In the genomic region with DNA sequence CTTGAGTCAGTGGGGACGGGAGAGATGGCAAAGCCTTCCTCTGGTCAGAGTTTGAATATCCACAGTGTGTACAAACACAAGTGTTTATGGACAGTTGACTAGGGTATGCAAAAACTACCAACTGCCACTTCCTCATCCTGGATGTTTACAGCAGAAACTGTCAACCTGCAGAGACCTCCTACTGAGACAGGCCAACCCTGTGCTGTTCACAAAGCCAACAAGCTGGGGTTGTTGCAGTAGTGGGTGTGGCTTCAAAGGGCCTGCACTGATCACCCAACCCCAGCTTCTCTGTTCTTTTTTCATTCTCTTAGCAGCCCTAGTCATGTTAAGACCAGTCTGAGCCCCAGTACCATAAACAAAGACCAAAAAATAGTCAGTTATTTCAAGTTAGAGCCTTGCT, we compare ENCODE assay signal across 19 mouse cellular contexts. TPM values are rescaled to one million over a fixed set of nuclear protein-coding genes. Genes with fewer than 3 reads are reported as not detected.
A peak's percentile ranks its signal among the peaks of the same experiment; 100 is the strongest.
DNase-seq lines count a peak whose midpoint lies in the region; ATAC-seq and TF ChIP-seq lines count a peak whose summit lies in the region.
"Had no signal": no experiment of that assay in that cellular context is flagged by ENCODE, and none has a peak within 500 bp of the region (broad histone marks: within the 10 kb centered on the region; RNA-seq: fewer than 3 reads in every experiment).

No protein-coding gene starts in this region.

- TF ChIP-seq EP300 in liver, postnatal 0 days (IDR thresholded peaks at IDR 0.05; ENCODE audit: low read depth): no peak
- no peak for TF ChIP-seq EP300 in MEL (IDR thresholded peaks at IDR 0.05; ENCODE audit: low read depth in 1 of 2, low read length in 2 of 2)

- no peaks in the 10 kb centered on the region for H3K79me2 ChIP-seq in MEL (ENCODE audit: control insufficient read depth, insufficient read depth, low read length, poor library complexity)

- no peak for TF ChIP-seq RAD21 in MEL (IDR thresholded peaks at IDR 0.05; ENCODE audit: low read depth, low read length)

- no peak overlapping the region for H3K27ac ChIP-seq in liver, postnatal 0 days (ENCODE audit: low read depth)
- H3K27ac ChIP-seq in MEL (ENCODE audit: control insufficient read depth, low read depth, low read length): no peak overlapping the region
- H3K27ac ChIP-seq in midbrain, embryonic 14.5 days (replicated peaks; ENCODE audit: low read depth, low read length): no peak overlapping the region
- H3K27ac ChIP-seq: hindbrain, embryonic 14.5 days; left cerebral cortex, adult 2 months; liver, embryonic 14.5 days; stomach, postnatal 0 days had no signal

- H3K27me3 ChIP-seq in liver, postnatal 0 days (ENCODE audit: insufficient read depth, low read length): no peaks in the 10 kb centered on the region
- H3K27me3 ChIP-seq in MEL (ENCODE audit: control insufficient read depth in 1 of 2, insufficient read depth in 2 of 2, low read length in 2 of 2): peaks cover 0 to 2% of the 10 kb centered on the region in 2 experiments; a peak in 3 of 4 replicates
- H3K27me3 ChIP-seq in splenic B cell, adult 2 months (ENCODE audit: control insufficient read depth, insufficient read depth, low read length, poor library complexity, severe bottlenecking): no peaks in the 10 kb centered on the region
- no peaks in the 10 kb centered on the region for H3K27me3 ChIP-seq in midbrain, embryonic 14.5 days (ENCODE audit: control insufficient read depth, insufficient read depth, low read length)
- H3K27me3 ChIP-seq: heart, embryonic 12.5 days had no signal

- TF ChIP-seq POLR2A in MEL (IDR thresholded peaks at IDR 0.05; ENCODE audit: control insufficient read depth in 1 of 2, insufficient read depth in 1 of 2, low read depth in 1 of 2, low read length in 2 of 2, poor library complexity in 1 of 2): no peak

- no peak for TF ChIP-seq CTCF in liver, postnatal 0 days (IDR thresholded peaks at IDR 0.05; ENCODE audit: low read depth)
- TF ChIP-seq CTCF in MEL (IDR thresholded peaks at IDR 0.05 in 2 of 3, conservative IDR thresholded peaks at IDR 0.05 in 1 of 3; ENCODE audit: control insufficient read depth in 1 of 3, insufficient read depth in 1 of 3, low read depth in 2 of 3, low read length in 3 of 3, poor library complexity in 1 of 3, severe bottlenecking in 1 of 3): no peak

- no peak overlapping the region for H3K9ac ChIP-seq in liver, postnatal 0 days (replicated peaks)
- H3K9ac ChIP-seq in MEL (ENCODE audit: control insufficient read depth, low read depth, low read length, poor library complexity, severe bottlenecking): no peak overlapping the region
- H3K9ac ChIP-seq in midbrain, embryonic 14.5 days (replicated peaks; ENCODE audit: low read length): no peak overlapping the region
- H3K9ac ChIP-seq: heart, embryonic 12.5 days; hindbrain, embryonic 14.5 days; liver, embryonic 14.5 days had no signal

- H3K4me2 ChIP-seq in liver, postnatal 0 days (ENCODE audit: low read depth, low read length): no peak overlapping the region
- no peak overlapping the region for H3K4me2 ChIP-seq in midbrain, embryonic 14.5 days (ENCODE audit: low read length)
- H3K4me2 ChIP-seq: heart, embryonic 12.5 days; hindbrain, embryonic 14.5 days had no signal

- H3K4me3 ChIP-seq in liver, postnatal 0 days (ENCODE audit: low read depth, low read length): no peak overlapping the region
- no peak overlapping the region for H3K4me3 ChIP-seq in MEL (ENCODE audit: control insufficient read depth in 1 of 2, insufficient read depth in 1 of 2, low read depth in 2 of 2, low read length in 2 of 2)
- no peak overlapping the region for H3K4me3 ChIP-seq in midbrain, embryonic 14.5 days (replicated peaks; ENCODE audit: low read depth, low read length)
- H3K4me3 ChIP-seq: heart, embryonic 12.5 days; left cerebral cortex, adult 2 months had no signal

- 88% methylated on average over 1 of the region's 1 CpGs for whole genome bisulfite sequencing in liver, postnatal 0 days (ENCODE audit: insufficient replicate concordance)
- 92% methylated on average over 1 of the region's 1 CpGs for WGBS in midbrain, embryonic 14.5 days

- H3K4me1 ChIP-seq in liver, postnatal 0 days (ENCODE audit: insufficient read depth): no peaks in the 10 kb centered on the region; the same call in 1 of the 2 replicates
- H3K4me1 ChIP-seq in MEL (ENCODE audit: control insufficient read depth in 1 of 2, insufficient read depth in 2 of 2, low read length in 2 of 2): peaks cover 0 to 2% of the 10 kb centered on the region in 2 experiments; a peak in 1 of 4 replicates
- H3K4me1 ChIP-seq in midbrain, embryonic 14.5 days (ENCODE audit: control insufficient read depth, insufficient read depth, low read length): no peaks in the 10 kb centered on the region

- ATAC-seq in liver, postnatal 0 days: peak; percentile 50
- no peak for ATAC-seq in midbrain, embryonic 14.5 days (ENCODE audit: low FRiP score, low TSS enrichment)

- no peaks in the 10 kb centered on the region for H3K36me3 ChIP-seq in liver, postnatal 0 days (replicated peaks; ENCODE audit: insufficient read depth, low read length)
- no peaks in the 10 kb centered on the region for H3K36me3 ChIP-seq in MEL (ENCODE audit: control insufficient read depth in 1 of 2, insufficient read depth in 2 of 2, low read length in 2 of 2)
- H3K36me3 ChIP-seq in splenic B cell, adult 2 months (ENCODE audit: control insufficient read depth, insufficient read depth, low read length, poor library complexity, severe bottlenecking): no peaks in the 10 kb centered on the region
- H3K36me3 ChIP-seq in midbrain, embryonic 14.5 days (ENCODE audit: control insufficient read depth, insufficient read depth, low read length): no peaks in the 10 kb centered on the region
- H3K36me3 ChIP-seq: G1E; heart, embryonic 12.5 days had no signal

- H3K9me3 ChIP-seq in liver, postnatal 0 days (ENCODE audit: low read length): no peaks in the 10 kb centered on the region
- H3K9me3 ChIP-seq in MEL (replicated peaks; ENCODE audit: insufficient read depth, low read length): no peaks in the 10 kb centered on the region
- H3K9me3 ChIP-seq in midbrain, embryonic 14.5 days (ENCODE audit: control insufficient read depth, low read length): no peaks in the 10 kb centered on the region
- H3K9me3 ChIP-seq: G1E; heart, embryonic 12.5 days had no signal

- DNase-seq in liver, postnatal 0 days: no peak
- DNase-seq in liver (no peak), MEL (ENCODE audit: low read depth, low spot score) (peak; percentile 64)
- DNase-seq in splenic B cell, adult 2 months (ENCODE audit: low read depth, low spot score): peak; percentile 10
- peak; percentile 44 for DNase-seq in thymus, postnatal 4 days
- no peak for DNase-seq in midbrain, embryonic 14.5 days
- DNase-seq in adrenal gland, postnatal 25 days: no peak
- DNase-seq: adrenal gland, adult 2 months; cerebellum, postnatal 10 days; heart, adult 11 months; heart, postnatal 14 days; kidney, postnatal 36 days; right cerebral cortex, postnatal 25 days had no signal

TF ChIP-seq in MEL, 35 proteins besides CTCF, POLR2A, EP300 and RAD21:
- TF ChIP-seq MXI1 (IDR thresholded peaks at IDR 0.05; ENCODE audit: low read depth, low read length) (no peak), ZKSCAN1 (IDR thresholded peaks at IDR 0.05; ENCODE audit: low read depth, low read length) (no peak), GATA1 (IDR thresholded peaks at IDR 0.05; ENCODE audit: low read depth, low read length) (no peak), UBTF (IDR thresholded peaks at IDR 0.05; ENCODE audit: borderline replicate concordance, insufficient read depth, low read depth, low read length) (no peak), MYC (IDR thresholded peaks at IDR 0.05; ENCODE audit: low read depth, low read length) (no peak), JUND (IDR thresholded peaks at IDR 0.05; ENCODE audit: low read depth, low read length) (no peak), POLR2AphosphoS2 (IDR thresholded peaks at IDR 0.05; ENCODE audit: low read length) (no peak), CHD2 (IDR thresholded peaks at IDR 0.05; ENCODE audit: low read length) (no peak), E2F4 (IDR thresholded peaks at IDR 0.05; ENCODE audit: borderline replicate concordance, low read depth, low read length) (no peak), ETS1 (IDR thresholded peaks at IDR 0.05; ENCODE audit: low read depth, low read length) (no peak), TBP (IDR thresholded peaks at IDR 0.05; ENCODE audit: low read depth, low read length) (no peak), TCF12 (IDR thresholded peaks at IDR 0.05; ENCODE audit: low read depth, low read length) (no peak), ZNF384 (IDR thresholded peaks at IDR 0.05; ENCODE audit: low read depth, low read length) (no peak), POLR2AphosphoS5 (IDR thresholded peaks at IDR 0.05; ENCODE audit: borderline replicate concordance, low read depth, low read length) (no peak), NRF1 (IDR thresholded peaks at IDR 0.05; ENCODE audit: insufficient read depth, low read depth, low read length, poor library complexity, severe bottlenecking) (no peak), TAL1 (IDR thresholded peaks at IDR 0.05; ENCODE audit: low read length) (no peak), HCFC1 (IDR thresholded peaks at IDR 0.05; ENCODE audit: low read depth, low read length) (no peak)
TF ChIP-seq in MEL: peak in this region for 0.

RNA-seq across cellular contexts. Expression of a gene that starts 38.3 kb away (rescaled TPM):
- polyA plus RNA-seq in liver, postnatal 0 days (2015; fragmentation: Nextera tagmentation; extraction: Ambion mirVana): 6.0 and 6.3 TPM in 2 replicates
- 11.9 and 12.1 TPM in 2 replicates for total RNA-seq in MEL (2012; rRNA removed)
- polyA plus RNA-seq in MEL (2012; ENCODE audit: insufficient read depth in 1 of 2, insufficient read length in 2 of 2, low read depth in 1 of 2, low replicate concordance in 2 of 2, missing spikeins in 1 of 2): 10 to 100 TPM; 17.0 to 19.4 TPM
- 9.4 and 12.1 TPM in 2 replicates for polyA plus RNA-seq in midbrain, embryonic 14.5 days (2014; fragmentation: Nextera tagmentation; extraction: Ambion mirVana)
- 139 and 152 TPM in 2 replicates for total RNA-seq in adrenal gland, postnatal 25 days (2021)

RNA-seq across cellular contexts. Expression of a gene that starts 57.8 kb away (rescaled TPM):
- 23.0 and 24.3 TPM in 2 replicates for polyA plus RNA-seq in liver, postnatal 0 days (2015; fragmentation: Nextera tagmentation; extraction: Ambion mirVana)
- 11.6 and 13.8 TPM in 2 replicates for total RNA-seq in MEL (2012; rRNA removed)
- 100 to 1,000 TPM in 1 of 2 experiments, 10 to 100 TPM in 1; 35.7 to 126 TPM for polyA plus RNA-seq in MEL (2012; ENCODE audit: insufficient read depth in 1 of 2, insufficient read length in 2 of 2, low read depth in 1 of 2, low replicate concordance in 2 of 2, missing spikeins in 1 of 2)
- 97.0 and 102 TPM in 2 replicates for polyA plus RNA-seq in midbrain, embryonic 14.5 days (2014; fragmentation: Nextera tagmentation; extraction: Ambion mirVana)
- 38.2 and 39.6 TPM in 2 replicates for total RNA-seq in adrenal gland, postnatal 25 days (2021)

Comparison
In these comparisons a context has a peak if more than half of its experiments do, and no peak if none do; other contexts are left out.
1. DNase-seq: peak in MEL (single experiment), splenic B cell, adult 2 months (single experiment) and thymus, postnatal 4 days (single experiment); none in liver, postnatal 0 days (single experiment), liver (single experiment), midbrain, embryonic 14.5 days (single experiment) and adrenal gland, postnatal 25 days (single experiment).